Mouse (Mus musculus) stomach, embryonic 15.5 days (tissue): ENCODE data around the gene Frmd5. TPM values are rescaled to one million over a fixed set of nuclear protein-coding genes. Genes with fewer than 3 reads are reported as not detected.

Source experiments
- ATAC-seq: fragments of 200-750 bp; cut with Nextera tagmentation; 2 replicates; pipeline ENCODE4 v1.8.0; 2017; ENCODE audit warnings: low read depth, moderate number of reproducible peaks, moderate TSS enrichment; ENCODE audit not compliant: insufficient read depth, low FRiP score
- H3K27ac ChIP-seq: fragments of 300-500 bp; sonication (generic); 2 replicates; pipeline ENCODE4 v1.5.1; 2015; ENCODE audit warnings: mild to moderate bottlenecking, inconsistent platforms
- H3K27me3 ChIP-seq: fragments of 300-500 bp; sonication (generic); replicated peaks from 2 replicates; pipeline ENCODE4 v1.6.1; 2015; ENCODE audit warnings: inconsistent platforms
- H3K36me3 ChIP-seq: fragments of 300-500 bp; sonication (generic); 2 replicates; pipeline ENCODE4 v1.6.1; 2015; ENCODE audit warnings: inconsistent platforms
- H3K4me1 ChIP-seq: fragments of 300-500 bp; sonication (generic); 2 replicates; pipeline ENCODE4 v1.6.1; 2015; ENCODE audit warnings: inconsistent platforms
- H3K4me2 ChIP-seq: fragments of 300-500 bp; sonication (generic); 2 replicates; pipeline ENCODE4 v1.6.1; 2015; ENCODE audit warnings: mild to moderate bottlenecking, inconsistent platforms
- H3K4me3 ChIP-seq: fragments of 300-500 bp; sonication (generic); replicated peaks from 2 replicates; pipeline ENCODE4 v1.5.1; 2015; ENCODE audit warnings: inconsistent platforms
- H3K9ac ChIP-seq: fragments of 300-500 bp; sonication (generic); 2 replicates; pipeline ENCODE4 v1.6.1; 2015; ENCODE audit warnings: inconsistent platforms
- H3K9me3 ChIP-seq: fragments of 300-500 bp; sonication (generic); 2 replicates; pipeline ENCODE4 v1.6.1; 2016; ENCODE audit warnings: inconsistent platforms
- WGBS: fragments of 180-500 bp; shearing (Covaris S2); methylation state at CpG from one replicate; pipeline ENCODE4 v1.1.7; 2015; 5-methylcytosine and 5-hydroxymethylcytosine counted together
- polyA plus RNA-seq: library from polyadenylated mRNA; unstranded; fragments of >200 nt; fragmentation: Nextera tagmentation; extraction: Ambion mirVana; gene quantifications from 2 replicates; pipeline ENCODE4 v1.2.1, GENCODE M21; 2015

Frmd5 gene
- polyA plus RNA-seq, 1 experiment from 2014 or later: 5.4 TPM

DNA sequence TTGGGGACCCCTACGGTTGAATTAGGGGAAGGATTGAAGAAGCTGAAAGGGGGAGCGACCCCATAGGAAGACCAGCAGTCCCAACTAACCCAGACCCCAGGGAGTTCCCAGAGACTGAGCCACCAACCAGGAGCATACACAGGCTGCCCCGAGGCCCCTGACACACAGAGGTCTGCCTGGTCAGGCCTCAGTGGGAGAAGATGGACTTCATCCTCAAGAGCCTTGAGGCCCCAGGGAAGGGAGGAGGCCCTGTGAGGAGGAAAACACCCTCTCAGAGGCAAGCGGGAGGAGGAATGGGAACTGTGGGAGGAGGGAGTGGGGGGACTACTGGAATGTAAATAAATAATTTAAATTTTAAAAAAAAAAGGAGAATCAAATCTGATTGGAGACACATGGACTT is 160.4 kb downstream of the Frmd5 start:
- no peak for ATAC-seq
- 61% methylated on average over 4 of the region's 4 CpGs for WGBS
- H3K4me3 ChIP-seq: no peak overlapping the region

DNA sequence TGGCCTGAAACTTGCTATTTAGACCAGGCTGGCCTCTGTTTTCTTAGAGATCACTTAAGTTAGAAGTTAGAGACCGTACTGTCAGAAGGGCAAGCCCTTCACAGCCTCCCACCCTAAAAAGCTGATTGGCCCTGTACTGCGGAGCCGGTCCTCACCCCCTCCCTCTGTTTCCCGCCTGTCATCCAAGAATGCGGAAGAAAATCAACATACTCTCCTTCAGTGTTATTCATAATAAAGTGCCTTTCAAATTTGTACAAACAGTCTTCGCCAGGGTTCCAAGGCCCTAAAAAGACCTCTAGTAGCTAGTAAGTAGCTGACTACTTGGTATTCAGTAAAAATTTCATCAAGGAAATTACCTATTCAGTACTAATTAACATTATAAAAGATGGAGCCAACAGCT is 164.0 kb downstream of the Frmd5 start:
- no peak overlapping the region for H3K4me3 ChIP-seq
- H3K27ac ChIP-seq: no peak overlapping the region
- no peaks in the 10 kb centered on the region for H3K36me3 ChIP-seq
- no peak for ATAC-seq
- H3K9ac ChIP-seq: no peak overlapping the region
- WGBS: 24% methylated on average over 6 of the region's 6 CpGs
- no peaks in the 10 kb centered on the region for H3K9me3 ChIP-seq
- no peaks in the 10 kb centered on the region for H3K27me3 ChIP-seq
- no peak overlapping the region for H3K4me2 ChIP-seq
- H3K4me1 ChIP-seq: no peaks in the 10 kb centered on the region

More for the DNA sequence above, 160.4 kb downstream of the Frmd5 start:
- H3K4me2 ChIP-seq: no peak overlapping the region
- H3K9me3 ChIP-seq: no peaks in the 10 kb centered on the region
- no peaks in the 10 kb centered on the region for H3K4me1 ChIP-seq
- no peaks in the 10 kb centered on the region for H3K27me3 ChIP-seq
- H3K27ac ChIP-seq: no peak overlapping the region
- no peak overlapping the region for H3K9ac ChIP-seq
- H3K36me3 ChIP-seq: no peaks in the 10 kb centered on the region

DNA sequence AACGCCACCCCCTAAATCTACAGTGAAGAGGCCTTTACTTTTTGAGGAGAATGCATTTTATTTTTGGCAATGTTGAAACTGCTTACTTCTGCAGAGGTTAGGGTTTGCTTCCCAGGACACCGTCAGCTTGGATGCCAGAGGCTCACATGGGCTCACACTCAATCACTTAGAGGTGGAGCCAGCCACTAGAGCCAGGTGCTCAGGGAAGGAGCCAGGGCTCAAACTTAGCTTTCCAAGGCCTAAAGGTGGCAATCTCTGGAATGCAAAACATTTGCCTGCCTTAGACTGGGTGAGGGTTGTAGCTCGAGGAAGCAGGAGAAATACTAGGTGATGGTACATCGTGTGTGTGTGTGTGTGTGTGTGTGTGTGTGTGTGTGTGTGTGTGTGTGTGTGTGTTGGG is 174.8 kb downstream of the Frmd5 start:
- ATAC-seq: no peak
- 39% methylated on average over 4 of the region's 4 CpGs for WGBS
- no peak overlapping the region for H3K27ac ChIP-seq
- H3K4me2 ChIP-seq: no peak overlapping the region
- no peaks in the 10 kb centered on the region for H3K9me3 ChIP-seq
- no peaks in the 10 kb centered on the region for H3K4me1 ChIP-seq
- H3K9ac ChIP-seq: no peak overlapping the region
- H3K27me3 ChIP-seq: no peaks in the 10 kb centered on the region
- H3K4me3 ChIP-seq: no peak overlapping the region
- no peaks in the 10 kb centered on the region for H3K36me3 ChIP-seq

DNA sequence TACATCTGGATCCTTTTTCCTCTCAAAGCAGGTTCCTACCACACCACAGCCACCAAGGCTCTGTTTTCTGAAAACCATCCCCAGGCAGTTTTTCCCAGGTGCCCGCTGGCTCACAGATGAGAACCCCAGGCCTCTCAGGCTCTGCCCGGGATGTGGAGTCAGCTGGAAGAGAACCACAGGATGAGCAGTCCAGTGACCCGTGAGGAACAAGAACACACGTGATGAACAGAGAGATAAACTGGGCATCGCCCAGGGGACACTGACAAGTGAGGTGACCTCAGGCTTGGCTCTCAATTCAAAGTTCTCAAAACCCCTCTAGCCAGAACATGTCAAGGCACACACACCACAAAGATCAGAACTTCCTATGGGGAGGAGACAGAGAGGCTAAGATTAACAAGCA is 176.6 kb downstream of the Frmd5 start:
- H3K9ac ChIP-seq: no peak overlapping the region
- no peaks in the 10 kb centered on the region for H3K9me3 ChIP-seq
- H3K4me3 ChIP-seq: no peak overlapping the region
- H3K4me1 ChIP-seq: no peaks in the 10 kb centered on the region
- H3K4me2 ChIP-seq: no peak overlapping the region
- no peak overlapping the region for H3K27ac ChIP-seq
- WGBS: 75% methylated on average over 5 of the region's 5 CpGs
- no peaks in the 10 kb centered on the region for H3K36me3 ChIP-seq
- ATAC-seq: no peak
- no peaks in the 10 kb centered on the region for H3K27me3 ChIP-seq

DNA sequence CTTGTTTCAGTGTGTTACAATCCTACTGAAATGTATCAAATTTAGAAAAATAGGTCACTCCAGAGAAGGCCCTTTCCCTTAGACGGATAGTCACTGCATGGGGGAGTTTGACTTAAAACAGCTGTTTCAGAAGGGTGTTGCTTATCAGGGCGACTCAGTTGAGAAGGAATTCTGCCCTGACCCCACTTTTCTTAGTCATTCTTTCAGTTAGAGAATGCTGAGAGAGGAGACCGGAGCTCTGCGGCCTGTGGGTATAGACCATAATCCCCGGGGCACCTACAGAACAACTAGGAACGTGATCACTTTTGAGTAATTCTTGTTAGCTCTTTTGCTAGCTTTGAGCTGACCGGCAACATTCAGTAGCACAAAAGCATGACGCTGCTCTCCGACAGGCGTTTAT is 178.6 kb downstream of the Frmd5 start:
- Histone ChIP-seq H3K27ac (no peak overlapping the region), H3K9ac (no peak overlapping the region), H3K36me3 (no peaks in the 10 kb centered on the region), H3K9me3 (no peaks in the 10 kb centered on the region), H3K4me2 (no peak overlapping the region), H3K27me3 (no peaks in the 10 kb centered on the region), H3K4me3 (no peak overlapping the region), H3K4me1 (no peaks in the 10 kb centered on the region)
- WGBS: 50% methylated on average over 10 of the region's 10 CpGs
- ATAC-seq: no peak

DNA sequence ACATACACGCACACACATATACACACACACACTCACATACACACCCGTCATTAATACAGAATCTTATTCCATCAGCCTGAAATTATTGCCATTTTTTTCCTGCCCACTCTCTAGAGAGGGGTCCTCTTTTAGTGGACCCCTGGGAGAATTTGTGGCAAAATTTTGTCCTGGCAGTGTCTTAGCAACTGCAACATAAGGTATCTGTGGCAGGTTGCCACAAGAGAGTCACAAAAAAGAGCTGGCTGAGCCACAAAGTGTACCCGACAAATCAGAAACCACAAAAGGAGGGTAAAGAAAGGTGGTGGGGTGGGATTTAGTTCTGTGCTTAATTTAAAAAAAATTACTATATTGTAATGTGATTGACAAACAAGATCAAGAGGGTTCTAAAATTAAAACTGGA is 181.0 kb downstream of the Frmd5 start:
- WGBS: 95% methylated on average over 3 of the region's 3 CpGs
- no peak overlapping the region for H3K4me2 ChIP-seq
- H3K27ac ChIP-seq: no peak overlapping the region
- ATAC-seq: no peak
- H3K9me3 ChIP-seq: no peaks in the 10 kb centered on the region
- H3K27me3 ChIP-seq: no peaks in the 10 kb centered on the region
- peaks cover 6% of the 10 kb centered on the region; the same call in 1 of the 2 replicates for H3K4me1 ChIP-seq
- H3K4me3 ChIP-seq: no peak overlapping the region
- H3K9ac ChIP-seq: no peak overlapping the region
- H3K36me3 ChIP-seq: no peaks in the 10 kb centered on the region

DNA sequence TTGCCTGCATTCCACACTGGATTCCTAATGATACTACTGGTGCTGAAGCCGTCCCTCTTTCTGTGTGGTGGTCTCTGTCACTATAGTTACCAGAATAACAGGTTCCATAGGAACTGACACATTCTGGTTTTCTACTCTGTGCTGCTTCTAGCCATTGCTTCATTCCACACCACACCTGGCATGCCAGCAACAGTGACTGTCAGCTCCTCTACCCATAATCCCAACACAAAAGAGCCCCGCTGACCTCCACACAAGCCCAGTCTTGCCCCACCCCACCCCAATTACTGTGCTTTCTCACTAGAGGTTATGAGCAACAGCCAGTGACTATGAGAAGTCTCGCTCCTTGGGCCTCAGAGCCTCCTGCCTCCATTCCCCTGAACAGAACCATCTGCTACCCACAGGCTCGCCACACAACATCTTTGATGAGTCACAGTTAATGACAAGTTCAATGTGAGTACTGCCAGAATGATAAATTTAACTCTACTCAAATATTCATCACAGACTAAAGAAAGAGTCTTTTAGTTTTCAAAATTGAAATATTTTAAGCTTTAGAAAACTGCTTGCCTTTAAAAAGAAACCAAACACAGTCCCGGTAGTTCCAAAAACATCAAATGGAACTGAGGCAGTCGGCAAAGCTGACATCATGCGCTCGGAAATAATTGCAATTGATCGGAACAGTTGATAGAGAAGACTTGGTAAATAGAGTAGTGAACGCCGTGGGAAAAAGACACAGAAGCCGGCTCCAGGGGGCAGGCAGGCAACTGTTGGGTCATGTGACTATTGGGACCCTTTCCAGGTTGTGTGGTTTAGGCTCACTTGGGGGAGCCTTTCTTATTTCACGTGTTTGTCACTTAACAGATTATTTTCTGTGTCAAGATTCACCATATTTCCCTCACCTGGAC is 185.4 kb downstream of the Frmd5 start:
- Histone ChIP-seq H3K4me3 (no peak overlapping the region), H3K9me3 (no peaks in the 10 kb centered on the region), H3K4me2 (no peak overlapping the region), H3K4me1 (peaks cover 7% of the 10 kb centered on the region; the same call in 1 of the 2 replicates), H3K27me3 (no peaks in the 10 kb centered on the region), H3K9ac (no peak overlapping the region), H3K27ac (peak overlapping the region; percentile 65), H3K36me3 (no peaks in the 10 kb centered on the region)
- 45% methylated on average over 13 of the region's 13 CpGs for WGBS
- no peak; the same call in 1 of the 2 replicates for ATAC-seq

DNA sequence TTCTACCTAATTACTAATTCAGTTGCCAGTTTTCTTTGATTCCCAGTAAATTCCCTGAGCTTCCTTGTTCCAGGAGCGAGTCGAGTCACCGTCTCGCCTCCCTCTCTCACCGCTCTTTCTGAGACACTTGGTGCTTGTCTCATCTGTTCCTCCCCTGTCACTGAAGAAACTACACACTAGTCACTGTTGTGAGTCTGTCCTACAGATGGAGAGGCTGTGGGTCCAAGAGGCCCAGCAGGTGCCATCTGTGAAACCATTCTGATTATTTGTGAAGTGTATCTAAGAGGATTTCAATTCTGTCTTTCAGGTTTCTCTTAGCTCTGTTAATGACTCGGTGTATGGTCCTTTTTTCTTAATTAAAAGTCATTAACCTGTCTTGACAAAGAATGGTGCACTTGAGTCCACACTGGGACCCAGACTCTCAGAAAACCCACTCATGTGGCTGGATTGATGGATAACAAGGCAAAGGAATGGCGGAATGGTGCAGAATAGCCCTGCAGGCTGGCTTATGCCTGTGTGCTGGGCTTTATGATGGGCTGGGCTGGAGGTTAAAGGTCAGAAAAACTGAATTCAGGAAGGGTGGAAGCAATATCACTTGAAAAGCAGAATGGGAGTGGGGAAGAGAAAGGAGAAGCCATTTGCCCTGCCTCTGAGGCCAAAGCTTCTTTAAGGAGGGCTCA is 186.2 kb downstream of the Frmd5 start:
- Histone ChIP-seq H3K9ac (no peak overlapping the region), H3K27ac (peak overlapping the region; percentile 63), H3K9me3 (no peaks in the 10 kb centered on the region), H3K4me3 (no peak overlapping the region), H3K36me3 (no peaks in the 10 kb centered on the region), H3K27me3 (no peaks in the 10 kb centered on the region), H3K4me2 (no peak overlapping the region), H3K4me1 (peaks cover 7% of the 10 kb centered on the region; the same call in 1 of the 2 replicates)
- 86% methylated on average over 7 of the region's 7 CpGs for WGBS
- no peak for ATAC-seq

DNA sequence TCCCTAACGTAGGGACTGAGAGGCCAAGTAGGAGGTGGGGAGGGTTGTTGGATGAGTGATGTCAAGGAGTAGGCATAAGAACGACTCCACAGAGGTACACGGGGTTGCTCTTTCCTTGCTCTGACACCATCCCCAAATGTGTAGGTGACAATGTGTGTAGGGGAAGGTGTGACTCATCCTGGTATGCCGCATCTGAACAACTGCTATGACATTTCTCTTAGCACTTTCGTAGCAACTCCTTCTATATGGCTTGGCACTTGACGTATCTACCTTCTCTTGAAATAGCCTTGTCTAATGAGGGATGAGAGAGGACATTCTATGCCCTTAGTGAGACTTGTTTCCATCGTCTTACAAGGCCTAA is 191.7 kb downstream of the Frmd5 start:
- Histone ChIP-seq H3K4me1 (peaks cover 15% of the 10 kb centered on the region; the same call in 1 of the 2 replicates), H3K4me3 (no peak overlapping the region), H3K27me3 (no peaks in the 10 kb centered on the region), H3K36me3 (no peaks in the 10 kb centered on the region), H3K9ac (no peak overlapping the region), H3K9me3 (no peaks in the 10 kb centered on the region), H3K4me2 (no peak overlapping the region), H3K27ac (no peak overlapping the region)
- ATAC-seq: no peak
- 80% methylated on average over 7 of the region's 7 CpGs for WGBS

DNA sequence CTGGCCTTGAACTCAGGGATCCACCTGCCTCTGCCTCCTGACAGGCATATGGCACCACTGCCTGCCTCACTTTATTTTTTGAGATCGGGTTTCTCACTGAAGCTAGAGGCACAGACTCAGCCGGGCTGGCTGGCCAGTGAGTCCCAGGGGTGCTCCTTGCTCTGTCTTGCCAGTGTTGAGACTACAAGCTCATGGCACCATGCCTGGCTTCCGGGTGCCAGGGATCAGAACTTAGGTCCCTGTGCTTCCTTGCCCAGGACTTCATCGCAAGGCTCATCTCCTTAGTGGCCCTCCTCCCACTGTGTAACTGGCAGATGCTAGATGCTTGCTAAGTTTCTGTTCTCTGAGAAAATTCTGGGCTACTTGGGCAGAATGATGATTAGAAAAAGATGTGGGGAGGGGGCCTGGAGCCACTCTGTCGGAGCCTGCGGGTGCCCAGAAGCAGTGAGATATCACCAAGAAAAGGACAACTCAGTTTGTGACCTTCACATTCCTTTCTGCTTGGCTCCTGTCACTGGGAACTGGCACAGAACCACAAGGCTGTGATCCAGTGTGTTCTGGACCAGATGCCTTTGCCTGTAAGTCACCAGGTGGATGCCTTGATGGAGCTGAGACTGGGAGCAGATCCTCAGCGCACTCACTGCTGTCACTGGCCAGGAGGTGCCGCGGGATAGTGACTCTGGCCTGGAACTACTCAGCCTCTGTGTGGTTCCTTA is 192.2 kb downstream of the Frmd5 start:
- H3K4me2 ChIP-seq: no peak overlapping the region
- H3K9ac ChIP-seq: no peak overlapping the region
- H3K27ac ChIP-seq: no peak overlapping the region
- no peaks in the 10 kb centered on the region for H3K36me3 ChIP-seq
- H3K4me3 ChIP-seq: no peak overlapping the region
- 79% methylated on average over 9 of the region's 9 CpGs for WGBS
- H3K27me3 ChIP-seq: no peaks in the 10 kb centered on the region
- peaks cover 15% of the 10 kb centered on the region; the same call in 1 of the 2 replicates for H3K4me1 ChIP-seq
- ATAC-seq: no peak
- no peaks in the 10 kb centered on the region for H3K9me3 ChIP-seq

DNA sequence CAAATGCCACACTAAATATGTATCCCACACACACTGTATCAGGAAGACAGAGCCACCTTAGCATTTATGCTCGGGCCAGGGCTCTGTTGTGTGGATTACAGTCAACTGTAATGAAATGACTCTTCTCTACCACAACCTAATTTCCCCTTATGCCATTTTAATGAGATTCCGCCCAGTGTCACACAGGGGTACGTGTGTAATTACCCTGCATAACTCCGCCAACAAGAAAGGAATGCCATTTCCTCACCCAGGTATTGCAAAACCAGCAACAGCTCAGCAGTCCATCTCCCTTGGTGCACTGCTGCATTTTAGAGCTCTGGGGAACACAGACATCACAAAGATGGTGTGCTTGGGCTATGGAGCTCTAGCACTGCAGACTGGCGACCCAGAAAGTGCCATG is 194.8 kb downstream of the Frmd5 start:
- Histone ChIP-seq H3K36me3 (no peaks in the 10 kb centered on the region), H3K27ac (no peak overlapping the region), H3K9me3 (no peaks in the 10 kb centered on the region), H3K9ac (no peak overlapping the region), H3K27me3 (no peaks in the 10 kb centered on the region), H3K4me3 (no peak overlapping the region), H3K4me1 (peaks cover 15% of the 10 kb centered on the region; the same call in 1 of the 2 replicates), H3K4me2 (no peak overlapping the region)
- 66% methylated on average over 5 of the region's 5 CpGs for WGBS
- ATAC-seq: no peak
